Mouse (Mus musculus): Measurements from ENCODE around the gene Ankrd11.

Gene Ankrd11

DNA sequence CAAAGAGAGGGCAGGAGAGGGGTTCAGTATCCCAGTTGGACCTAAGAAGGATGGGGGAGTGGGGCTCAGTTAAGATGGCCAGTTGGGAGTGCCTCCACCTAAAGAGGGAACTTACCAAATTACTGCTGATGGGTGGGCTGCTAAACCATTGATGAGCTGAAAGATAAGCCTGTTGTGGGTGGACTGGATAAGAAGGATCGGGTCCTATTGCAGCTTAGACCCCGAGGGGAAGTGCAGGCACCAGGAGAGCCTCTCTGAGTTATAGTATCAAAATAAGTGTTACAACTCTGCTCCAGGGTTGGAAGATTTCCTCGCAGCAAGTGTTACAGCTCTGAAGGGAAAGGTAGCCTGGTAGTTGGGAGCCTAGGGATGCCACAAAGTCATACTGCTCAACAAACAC lies 197.9 kb downstream of the Ankrd11 start:
- DNase-seq, result no peak

DNA sequence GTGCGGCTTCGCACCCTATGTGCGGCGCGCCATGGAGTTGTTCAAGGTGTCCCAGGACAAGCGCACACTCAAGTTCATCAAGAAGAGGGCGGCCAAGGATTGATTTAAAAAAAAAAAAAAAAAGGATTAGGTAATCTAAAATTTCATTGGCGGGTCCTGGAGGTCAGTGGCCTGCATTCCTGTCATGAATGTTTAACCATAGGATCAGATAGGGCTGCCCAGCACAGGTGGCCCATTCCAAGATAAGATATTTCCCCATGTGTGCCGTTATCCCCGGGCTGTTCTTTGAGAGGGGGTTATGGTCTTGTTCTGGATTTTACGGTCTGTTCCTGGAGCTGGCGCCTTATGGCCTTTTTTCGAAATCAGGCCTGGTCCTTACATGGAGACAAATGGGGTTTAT lies 205.4 kb downstream of the Ankrd11 start:
- DNase-seq, result no peak

DNA sequence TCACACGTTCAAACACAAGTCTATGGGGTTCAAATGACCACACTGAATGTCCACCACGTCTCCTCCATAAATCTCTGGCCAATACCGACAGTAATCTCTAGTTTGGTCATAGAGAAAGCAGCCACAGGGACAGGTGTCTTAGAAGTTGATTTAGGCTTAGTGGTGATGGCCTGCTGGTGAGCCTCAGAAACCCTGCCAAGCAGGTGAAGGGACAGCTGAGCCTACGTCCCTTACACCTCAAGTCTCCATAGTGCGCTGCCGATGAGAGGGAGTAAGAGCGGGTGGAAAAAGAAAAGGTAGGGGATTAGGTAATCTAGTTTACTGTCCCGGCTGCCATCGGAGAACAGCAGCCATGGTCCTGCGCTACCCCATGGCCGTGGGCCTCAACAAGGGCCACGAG lies 205.9 kb downstream of the Ankrd11 start:
- no peak for DNase-seq

DNA sequence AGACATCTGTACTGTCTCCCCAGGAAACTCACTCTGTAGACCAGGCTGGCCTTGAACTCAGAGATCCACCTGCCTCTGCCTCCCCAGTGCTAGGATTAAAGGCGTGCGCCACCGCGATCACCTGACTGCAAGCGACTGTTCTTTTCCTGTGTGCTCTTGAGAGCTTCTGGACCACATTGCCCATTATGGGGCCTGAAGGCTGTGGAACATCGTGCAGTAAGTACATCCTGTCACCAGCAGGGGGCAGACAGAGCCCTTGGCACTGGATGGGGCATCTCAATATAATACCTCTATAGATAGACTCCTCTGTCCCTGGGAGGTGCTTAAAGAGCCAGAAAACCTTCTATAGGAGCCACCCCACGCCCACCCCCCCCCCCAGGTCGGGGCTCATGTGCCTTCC lies 207.1 kb downstream of the Ankrd11 start:
- DNase-seq, result peak; percentile 64 to 80

DNA sequence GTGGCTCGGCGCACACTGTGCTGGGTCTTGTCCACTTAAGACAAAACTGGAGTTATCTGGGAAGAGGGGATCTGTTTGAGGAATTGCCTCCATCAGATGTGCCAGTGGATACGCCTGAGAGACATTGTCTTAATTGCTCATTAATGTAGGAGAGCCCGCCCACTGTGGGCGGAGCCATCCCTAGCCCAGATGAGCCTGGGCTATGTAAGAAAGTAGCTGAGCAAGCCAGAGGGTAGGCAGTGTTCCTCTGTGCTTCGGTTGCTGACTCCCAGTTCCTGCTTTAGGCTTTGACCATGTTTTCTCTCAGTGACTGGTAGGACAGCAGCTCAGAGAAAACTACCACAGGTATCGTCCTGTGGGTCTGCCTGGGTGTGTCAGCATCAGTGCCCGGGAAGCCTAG lies 207.7 kb downstream of the Ankrd11 start:
- DNase-seq, result no peak

Measured in spleen, adult 18-20 months (tissue).